Mouse (Mus musculus) gastrocnemius, postnatal 4 days (tissue): ENCODE measurements around the gene Cttnbp2. TPM values are rescaled to one million over a fixed set of nuclear protein-coding genes. Genes with fewer than 3 reads are reported as not detected.

ENCODE experiments used
- DNase-seq, 2 experiments: peaks; one replicate each; pipeline ENCODE4 v3.0.0; 2021 to 2022; ENCODE audit warnings: low spot score in 2 of 2, mixed read lengths in 2 of 2
- microRNA-seq: library from miRNA; unstranded; fragments of <30 nt; microRNA quantifications from one replicate; pipeline ENCODE4 v1.2.0, GENCODE M21; 2021
- total RNA-seq, 2 experiments: library from RNA; stranded (reverse); gene quantifications; 2 replicates each; pipeline ENCODE4 v1.2.3; 2021

The Cttnbp2 gene
- total RNA-seq, 2 experiments from 2014 or later: 8.1 to 10.1 TPM

GRCm38 (mm10) chr6:18338307-18338706 lies 176.3 kb downstream of the Cttnbp2 start:
- no peak for DNase-seq

- no peak for DNase-seq
These were observed 179.2 kb downstream of the Cttnbp2 start for GRCm38 (mm10) chr6:18335393-18335792.

- DNase-seq: no peak
These were observed 191.7 kb downstream of the Cttnbp2 start for GRCm38 (mm10) chr6:18322950-18323349.

Small RNA genes lying within 50 kb of the gene (microRNA-seq; reads per million reads assigned to microRNA genes)
- not detected for gene Gm26233
